Mouse (Mus musculus) induced T-regulatory cell, adult 2 months (primary cell): ENCODE measurements at regions not wholly inside any gene's neighbourhood (a gene's known extent, or its start where the extent isn't known, plus 50 kb on each side); places are given as distances from the start of the nearest gene placed in this dataset.

Experiments
- DNase-seq: peaks from one replicate; pipeline ENCODE4 v3.0.0-alpha.2; 2012; ENCODE audit warnings: low read depth

- DNase-seq = no peak
Observed at GRCm38 (mm10) chr11:31721908-31722307, 50.2 kb upstream of the Bod1 start.

GRCm38 (mm10) chr11:31724506-31724905, 52.8 kb upstream of the Bod1 start:
- DNase-seq = no peak

GRCm38 (mm10) chr11:31725936-31726647, 54.4 kb upstream of the Bod1 start:
- peak; percentile 12 for DNase-seq

GRCm38 (mm10) chr11:31727289-31727688, 55.6 kb upstream of the Bod1 start:
- no peak for DNase-seq

GRCm38 (mm10) chr11:31729728-31730127, 58.0 kb upstream of the Bod1 start:
- DNase-seq = no peak

- no peak for DNase-seq
Observed at GRCm38 (mm10) chr11:31730181-31730580, 58.5 kb upstream of the Bod1 start.

GRCm38 (mm10) chr11:31730680-31731079, 59.0 kb upstream of the Bod1 start:
- DNase-seq = no peak

- no peak for DNase-seq
Observed at GRCm38 (mm10) chr11:31731459-31731858, 59.8 kb upstream of the Bod1 start.

GRCm38 (mm10) chr11:31732342-31732741, 60.7 kb upstream of the Bod1 start:
- peak; percentile 6 for DNase-seq

- peak; percentile 26 for DNase-seq
Observed at GRCm38 (mm10) chr11:31732958-31733357, 61.3 kb upstream of the Bod1 start.

GRCm38 (mm10) chr11:31734091-31734490, 62.4 kb upstream of the Bod1 start:
- DNase-seq = no peak

GRCm38 (mm10) chr11:31735257-31735656, 63.6 kb upstream of the Bod1 start:
- DNase-seq = no peak

- no peak for DNase-seq
Observed at GRCm38 (mm10) chr11:31736086-31736485, 64.4 kb upstream of the Bod1 start.

- DNase-seq = no peak
Observed at GRCm38 (mm10) chr11:31736556-31737089, 64.9 kb upstream of the Bod1 start.

GRCm38 (mm10) chr11:31738148-31739021, 66.7 kb upstream of the Bod1 start:
- no peak for DNase-seq

- DNase-seq = no peak
Observed at GRCm38 (mm10) chr11:31740409-31740808, 68.7 kb upstream of the Bod1 start.

GRCm38 (mm10) chr11:31742160-31742559, 70.5 kb upstream of the Bod1 start:
- DNase-seq = no peak

GRCm38 (mm10) chr11:31744076-31744785, 72.5 kb upstream of the Bod1 start:
- DNase-seq = no peak

GRCm38 (mm10) chr11:31745028-31745865, 73.6 kb upstream of the Bod1 start:
- DNase-seq = no peak

- DNase-seq = no peak
Observed at GRCm38 (mm10) chr11:31745866-31746248, 74.2 kb upstream of the Bod1 start.

GRCm38 (mm10) chr11:31746488-31746887, 74.8 kb upstream of the Bod1 start:
- no peak for DNase-seq
